Mouse (Mus musculus): ENCODE measurements around the gene Nckap5.

GRCm38 (mm10) chr1:126168131-126168530 is 662.5 kb downstream of the Nckap5 start:
- TF ChIP-seq POLR2A (IDR thresholded peaks at IDR 0.05; ENCODE audit: extremely low read depth, insufficient read depth, low read length) (no peak), CTCF (IDR thresholded peaks at IDR 0.05; ENCODE audit: low read depth, low read length) (no peak)

Measured in liver, adult 2 months (tissue).